Mouse (Mus musculus) forebrain, embryonic 11.5 days (tissue): ENCODE measurements around the gene Coa6. TPM values are rescaled to one million over a fixed set of nuclear protein-coding genes. Genes with fewer than 3 reads are reported as not detected.

Experiments used
- ATAC-seq: fragments of 200-750 bp; cut with Nextera tagmentation; replicated peaks from 2 replicates; pipeline ENCODE4 v1.8.0; 2017; ENCODE audit warnings: moderate TSS enrichment; ENCODE audit not compliant: low FRiP score
- DNase-seq: peaks from one replicate; pipeline ENCODE4 v3.0.0-alpha.2; 2017; ENCODE audit warnings: low spot score
- H3K27ac ChIP-seq: fragments of 300-500 bp; sonication (generic); 2 replicates; pipeline ENCODE4 v1.5.1; 2014; ENCODE audit warnings: low read depth, low read length
- H3K27me3 ChIP-seq: fragments of 300-500 bp; sonication (generic); 2 replicates; pipeline ENCODE4 v1.6.1; 2014; ENCODE audit warnings: mild to moderate bottlenecking, low read length, mixed read lengths; ENCODE audit not compliant: control insufficient read depth, insufficient read depth
- H3K36me3 ChIP-seq: fragments of 300-500 bp; sonication (generic); 2 replicates; pipeline ENCODE4 v1.6.1; 2014; ENCODE audit warnings: mild to moderate bottlenecking, low read length, moderate library complexity, mixed read lengths; ENCODE audit not compliant: control insufficient read depth, insufficient read depth
- H3K4me1 ChIP-seq: fragments of 300-500 bp; sonication (generic); replicated peaks from 2 replicates; pipeline ENCODE4 v1.6.1; 2014; ENCODE audit warnings: low read length, mixed read lengths; ENCODE audit not compliant: control insufficient read depth, insufficient read depth
- H3K4me2 ChIP-seq: fragments of 300-500 bp; sonication (generic); 2 replicates; pipeline ENCODE4 v1.6.1; 2014; ENCODE audit warnings: low read depth, mild to moderate bottlenecking, low read length, moderate library complexity, mixed read lengths; ENCODE audit not compliant: severe bottlenecking
- H3K4me3 ChIP-seq: fragments of 300-500 bp; sonication (generic); 2 replicates; pipeline ENCODE4 v1.5.1; 2014; ENCODE audit warnings: low read depth, low read length
- H3K9ac ChIP-seq: fragments of 300-500 bp; sonication (generic); 2 replicates; pipeline ENCODE4 v1.6.1; 2014; ENCODE audit warnings: low read length
- H3K9me3 ChIP-seq: fragments of 300-500 bp; sonication (generic); 2 replicates; pipeline ENCODE4 v1.6.1; 2016; ENCODE audit warnings: low read length, mixed read lengths; ENCODE audit not compliant: control insufficient read depth
- WGBS: fragments of 180-500 bp; shearing (Covaris S2); extraction: QIAGEN DNeasy Blood & Tissue Kit; methylation state at CpG from one replicate; pipeline ENCODE4 v1.1.7; 2014; 5-methylcytosine and 5-hydroxymethylcytosine counted together
- polyA plus RNA-seq: library from polyadenylated mRNA; unstranded; fragments of >200 nt; fragmentation: Nextera tagmentation; extraction: Ambion mirVana; gene quantifications from 2 replicates; pipeline ENCODE4 v1.2.1, GENCODE M21; 2014

Gene Coa6
- polyA plus RNA-seq, 1 experiment from 2014 or later: 44.2 TPM

GRCm38 (mm10) chr8:126433827-126434226 is 11.5 kb downstream of the Coa6 start:
- H3K9ac ChIP-seq: no peak overlapping the region
- DNase-seq (no peak), ATAC-seq (no peak)
- H3K4me1 ChIP-seq: no peaks in the 10 kb centered on the region
- no peaks in the 10 kb centered on the region for H3K27me3 ChIP-seq
- no peak overlapping the region for H3K4me2 ChIP-seq
- H3K4me3 ChIP-seq: no peak overlapping the region
- H3K27ac ChIP-seq: no peak overlapping the region
- H3K9me3 ChIP-seq: no peaks in the 10 kb centered on the region
- WGBS: 85% methylated on average over 7 of the region's 7 CpGs
- no peaks in the 10 kb centered on the region; the same call in 1 of the 2 replicates for H3K36me3 ChIP-seq

DNA sequence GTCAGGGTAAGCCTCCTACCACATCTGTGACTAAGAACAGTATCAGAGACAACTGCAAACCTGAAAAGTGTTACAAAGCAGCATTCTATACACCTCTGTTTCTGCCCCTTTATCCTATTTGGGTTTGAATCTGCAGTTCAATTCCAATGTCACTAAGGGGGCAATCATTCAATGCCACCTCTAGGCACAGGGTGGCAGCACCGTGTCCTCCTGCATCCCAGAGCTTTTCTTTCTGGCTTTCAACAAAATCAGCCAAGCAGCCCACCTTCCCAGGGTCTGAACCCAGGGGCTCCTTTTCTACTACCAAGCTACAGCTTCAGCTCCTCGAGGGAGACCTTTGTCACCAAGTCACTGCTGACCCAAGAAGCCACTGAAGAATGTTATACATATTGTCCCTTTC is 16.6 kb downstream of the Coa6 start:
- Histone ChIP-seq H3K9me3 (no peaks in the 10 kb centered on the region), H3K27ac (no peak overlapping the region), H3K27me3 (no peaks in the 10 kb centered on the region), H3K4me3 (no peak overlapping the region), H3K36me3 (no peaks in the 10 kb centered on the region; the same call in 1 of the 2 replicates), H3K9ac (no peak overlapping the region), H3K4me2 (no peak overlapping the region), H3K4me1 (no peaks in the 10 kb centered on the region)
- DNase-seq: no peak
- no peak for ATAC-seq
- 65% methylated on average over 2 of the region's 2 CpGs for WGBS

DNA sequence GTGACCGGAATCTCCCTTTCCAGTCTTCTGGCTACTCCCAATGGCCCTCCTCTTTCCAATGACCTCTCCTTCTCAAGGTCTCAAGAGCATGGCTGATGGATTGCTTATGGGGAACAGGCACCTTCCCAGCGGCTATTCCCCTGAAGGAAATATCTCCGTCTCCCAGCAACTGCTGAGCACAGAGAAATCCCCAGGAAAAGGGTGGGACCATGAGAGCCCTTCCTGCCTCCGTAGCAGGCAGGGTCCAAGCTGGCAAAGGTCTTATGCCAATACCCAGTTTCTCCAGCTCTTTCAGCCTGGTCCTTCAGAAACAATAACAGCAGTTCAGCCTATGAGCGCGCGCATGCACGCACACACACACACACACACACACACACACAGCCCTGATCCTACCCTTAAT is 28.8 kb downstream of the Coa6 start:
- H3K4me2 ChIP-seq: no peak overlapping the region
- no peak overlapping the region for H3K9ac ChIP-seq
- H3K9me3 ChIP-seq: no peaks in the 10 kb centered on the region
- H3K36me3 ChIP-seq: peaks cover 3% of the 10 kb centered on the region; the same call in 1 of the 2 replicates
- no peaks in the 10 kb centered on the region for H3K27me3 ChIP-seq
- H3K4me3 ChIP-seq: no peak overlapping the region
- H3K4me1 ChIP-seq: no peaks in the 10 kb centered on the region
- no peak overlapping the region for H3K27ac ChIP-seq
- DNase-seq (no peak), ATAC-seq (no peak)
- 94% methylated on average over 8 of the region's 8 CpGs for WGBS

DNA sequence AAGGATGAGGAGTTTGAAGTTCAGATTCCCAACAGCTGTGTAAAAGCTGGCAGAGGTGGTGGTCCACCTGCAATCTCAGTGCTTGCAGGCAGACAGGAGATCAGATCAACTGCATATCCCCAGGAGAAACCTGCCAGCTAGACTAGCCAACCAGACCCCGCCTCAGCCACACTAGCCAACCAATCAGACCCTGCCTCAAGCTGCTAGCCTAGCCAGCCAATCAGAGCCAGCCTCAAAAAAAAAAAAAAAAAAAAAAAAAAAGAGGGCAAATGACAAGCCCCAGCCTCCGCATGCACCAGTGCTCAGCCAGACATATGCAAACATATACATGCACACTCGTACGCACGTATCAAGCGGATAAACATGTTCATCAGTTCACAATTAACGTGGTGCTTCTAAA is 33.1 kb downstream of the Coa6 start:
- DNase-seq (no peak), ATAC-seq (0 out of 2 replicates have a peak, but pooled peaks have one; percentile 27)
- Histone ChIP-seq H3K4me3 (no peak overlapping the region), H3K27me3 (no peaks in the 10 kb centered on the region), H3K4me2 (no peak overlapping the region), H3K4me1 (no peaks in the 10 kb centered on the region), H3K36me3 (peaks cover 3% of the 10 kb centered on the region; the same call in 1 of the 2 replicates), H3K27ac (no peak overlapping the region), H3K9ac (no peak overlapping the region), H3K9me3 (no peaks in the 10 kb centered on the region)
- WGBS: 80% methylated on average over 7 of the region's 7 CpGs

DNA sequence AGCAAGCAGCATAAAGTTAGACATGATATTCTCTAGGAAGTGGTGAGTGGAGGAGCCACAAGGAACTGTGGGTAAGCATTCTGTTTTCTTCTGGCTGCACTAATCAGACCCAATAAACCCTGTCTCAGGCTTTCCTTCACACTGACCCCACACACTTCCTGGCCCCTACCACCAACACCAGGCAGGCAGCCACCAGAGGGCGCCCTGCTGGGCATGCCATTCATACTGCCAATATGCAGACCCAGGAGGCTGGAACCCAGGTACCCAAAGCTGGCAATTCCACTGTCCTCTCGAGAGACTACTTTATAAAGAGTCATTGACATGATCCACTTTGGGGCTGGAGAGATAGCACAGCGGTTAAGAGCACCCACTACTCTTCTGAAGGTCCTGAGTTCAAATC is 38.0 kb downstream of the Coa6 start:
- Histone ChIP-seq H3K9me3 (no peaks in the 10 kb centered on the region), H3K27me3 (no peaks in the 10 kb centered on the region), H3K36me3 (no peaks in the 10 kb centered on the region; the same call in 1 of the 2 replicates), H3K4me1 (no peaks in the 10 kb centered on the region), H3K4me3 (no peak overlapping the region), H3K9ac (no peak overlapping the region), H3K27ac (no peak overlapping the region), H3K4me2 (no peak overlapping the region)
- ATAC-seq (no peak), DNase-seq (peak; percentile 64)
- 55% methylated on average over 3 of the region's 3 CpGs for WGBS

DNA sequence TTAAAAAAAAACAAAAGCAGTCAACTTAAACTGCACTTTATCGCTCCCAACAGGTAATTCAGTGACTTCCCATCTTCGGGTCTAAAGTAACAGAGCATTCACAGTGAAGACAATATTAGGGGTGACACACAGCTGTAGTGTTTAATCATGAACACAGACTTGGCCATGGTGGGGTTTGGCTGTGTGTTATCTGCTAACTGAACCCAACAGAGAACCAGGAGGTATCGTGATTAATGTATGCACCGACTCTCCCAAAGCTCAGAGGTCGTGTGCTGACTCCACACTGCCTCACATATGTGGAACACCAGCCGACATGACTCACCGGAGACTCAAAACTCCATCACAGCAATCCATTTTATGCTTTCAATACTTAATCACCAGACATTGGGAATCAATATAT is 39.4 kb downstream of the Coa6 start:
- Histone ChIP-seq H3K9me3 (no peaks in the 10 kb centered on the region), H3K27me3 (no peaks in the 10 kb centered on the region), H3K4me2 (no peak overlapping the region), H3K9ac (no peak overlapping the region), H3K4me3 (no peak overlapping the region), H3K27ac (no peak overlapping the region), H3K4me1 (no peaks in the 10 kb centered on the region), H3K36me3 (no peaks in the 10 kb centered on the region; the same call in 1 of the 2 replicates)
- ATAC-seq (no peak), DNase-seq (no peak)
- 90% methylated on average over 7 of the region's 7 CpGs for WGBS

DNA sequence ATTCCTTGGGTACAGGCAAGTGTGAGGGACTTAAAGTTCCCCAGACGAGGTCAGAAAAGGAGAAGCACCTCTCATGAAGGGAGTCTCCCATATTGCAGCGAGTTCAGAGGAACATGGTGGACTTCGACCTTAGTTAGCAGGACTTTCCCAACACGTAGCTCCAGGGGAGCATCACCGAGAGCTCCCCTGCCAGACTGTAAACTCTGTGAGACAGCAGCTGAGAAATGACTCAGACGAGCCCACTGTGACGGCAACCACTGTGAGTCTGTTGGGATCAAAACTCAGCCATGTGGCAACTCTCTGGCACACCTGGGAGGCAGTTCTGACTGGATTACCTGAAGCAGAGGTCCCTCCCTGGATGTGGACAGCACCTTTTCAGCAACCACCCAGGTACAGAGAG is 41.8 kb downstream of the Coa6 start:
- Histone ChIP-seq H3K4me2 (no peak overlapping the region), H3K9ac (no peak overlapping the region), H3K4me3 (no peak overlapping the region), H3K4me1 (no peaks in the 10 kb centered on the region), H3K27ac (no peak overlapping the region), H3K9me3 (no peaks in the 10 kb centered on the region), H3K27me3 (no peaks in the 10 kb centered on the region), H3K36me3 (peaks cover 4% of the 10 kb centered on the region; the same call in 1 of the 2 replicates)
- no peak for DNase-seq
- no peak for ATAC-seq
- WGBS: 88% methylated on average over 7 of the region's 7 CpGs

GRCm38 (mm10) chr8:126473802-126474298 is 51.5 kb downstream of the Coa6 start:
- H3K27ac ChIP-seq: no peak overlapping the region
- 16% methylated on average over 16 of the region's 16 CpGs for WGBS
- ATAC-seq (no peak), DNase-seq (no peak)
- peak overlapping the region; percentile 81 for H3K4me3 ChIP-seq
- H3K4me2 ChIP-seq: peak overlapping the region; percentile 73
- H3K9me3 ChIP-seq: no peaks in the 10 kb centered on the region
- H3K27me3 ChIP-seq: no peaks in the 10 kb centered on the region
- peaks cover 4% of the 10 kb centered on the region; the same call in 1 of the 2 replicates for H3K4me1 ChIP-seq
- no peaks in the 10 kb centered on the region for H3K36me3 ChIP-seq
- peak overlapping the region; percentile 73 for H3K9ac ChIP-seq
